Mouse (Mus musculus) ovary, postnatal 10 days (tissue): ENCODE measurements at regions not wholly inside any gene's neighbourhood (a gene's known extent, or its start where the extent isn't known, plus 50 kb on each side); places are given as distances from the start of the nearest gene placed in this dataset.

ENCODE experiments used
- DNase-seq: peaks from one replicate; pipeline ENCODE4 v3.0.0; 2022; ENCODE audit warnings: low spot score

- no peak for DNase-seq
Measured at GRCm38 (mm10) chr4:4920256-4920655, 127.1 kb upstream of the Impad1 start.

- peak; percentile 6 for DNase-seq
Measured at GRCm38 (mm10) chr4:4875257-4875656, 82.1 kb upstream of the Impad1 start.

- DNase-seq, result no peak
Measured at GRCm38 (mm10) chr4:4858345-4858744, 65.2 kb upstream of the Impad1 start.
